Mouse (Mus musculus): ENCODE data around the gene Emp2. TPM values are rescaled to one million over a fixed set of nuclear protein-coding genes. Genes with fewer than 3 reads are reported as not detected.

The Emp2 gene
- total and polyA plus RNA-seq, 3 experiments = 0.09 TPM; not detected in 2

- Histone ChIP-seq H3K27me3 (replicated peaks) (no peaks in the 10 kb centered on the region), H3K4me1 (ENCODE audit: control insufficient read depth in 1 of 2, insufficient read depth in 2 of 2) (no peaks in the 10 kb centered on the region), H3K9ac (ENCODE audit: insufficient read depth, low read depth) (no peak overlapping the region), H3K4me3 (replicated peaks in 1 of 3; ENCODE audit: low read depth in 2 of 3, low read length in 2 of 3, poor library complexity in 1 of 3) (no peak overlapping the region), H3K79me2 (replicated peaks; ENCODE audit: control insufficient read depth, extremely low read depth, insufficient read depth, poor library complexity, severe bottlenecking) (no peaks in the 10 kb centered on the region), H3K36me3 (replicated peaks in 1 of 2; ENCODE audit: control insufficient read depth in 1 of 2, insufficient read depth in 1 of 2, low read length in 1 of 2) (no peaks in the 10 kb centered on the region), H3K9me3 (replicated peaks; ENCODE audit: low read length) (no peaks in the 10 kb centered on the region), H3K27ac (ENCODE audit: insufficient read depth, low read depth) (no peak overlapping the region), H3K4me2 (ENCODE audit: insufficient read depth, low read depth, poor library complexity, severe bottlenecking) (no peak overlapping the region)
- in situ Hi-C loops (cut with MboI; ENCODE audit: low pct_ligation_motif_present, low pct_unique_long_range_greater_than_20kb, low sequenced_read_pairs) = no loop called here
- dilution Hi-C loops (cut with MboI; ENCODE audit: extremely low pct_ligation_motif_present, extremely low pct_unique_long_range_greater_than_20kb, low sequenced_read_pairs) = no loop called here
- DNase-seq (ENCODE audit: extremely low read depth) = no peak
- TF ChIP-seq SIN3A (IDR thresholded peaks at IDR 0.05; ENCODE audit: low read length) (no peak), TBP (conservative IDR thresholded peaks at IDR 0.05; ENCODE audit: low read depth, low read length) (no peak), MAZ (IDR thresholded peaks at IDR 0.05; ENCODE audit: low read depth, low read length) (no peak), HCFC1 (IDR thresholded peaks at IDR 0.05; ENCODE audit: low read depth, low read length) (no peak), SMC3 (IDR thresholded peaks at IDR 0.05; ENCODE audit: low read depth, low read length) (no peak), ELF1 (IDR thresholded peaks at IDR 0.05; ENCODE audit: low read depth, low read length) (no peak), E2F4 (IDR thresholded peaks at IDR 0.05; ENCODE audit: insufficient replicate concordance, low read depth, low read length) (no peak), TCF12 (IDR thresholded peaks at IDR 0.05; ENCODE audit: low read depth, low read length) (no peak), NRF1 (IDR thresholded peaks at IDR 0.05; ENCODE audit: low read depth, low read length) (no peak), GABPA (IDR thresholded peaks at IDR 0.05; ENCODE audit: insufficient replicate concordance, low read depth, low read length) (no peak)
These were observed 35.7 kb upstream of the Emp2 start for GRCm38 (mm10) chr16:10349436-10349835.

DNA sequence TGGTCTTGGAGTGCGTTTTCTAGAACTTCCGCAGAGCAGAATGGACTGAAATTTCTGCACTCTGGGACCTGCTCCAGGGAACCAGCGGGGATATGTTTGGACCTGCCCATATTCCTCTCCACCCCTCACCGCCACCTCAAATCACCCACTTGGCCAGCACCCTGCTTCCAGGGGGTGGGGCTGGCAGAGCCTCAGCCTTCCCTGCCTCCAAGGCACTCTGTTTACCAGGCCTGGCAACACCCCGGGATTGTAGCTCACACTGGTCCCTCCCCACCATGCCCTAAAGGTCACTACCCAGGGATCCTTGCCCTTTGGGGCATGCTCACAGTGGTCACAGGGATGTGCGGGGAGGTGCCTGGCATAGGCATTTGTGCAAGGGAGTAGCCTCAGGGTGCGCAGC is 33.8 kb upstream of the Emp2 start:
- Histone ChIP-seq H3K4me2 (ENCODE audit: insufficient read depth, low read depth, poor library complexity, severe bottlenecking) (no peak overlapping the region), H3K9me3 (replicated peaks; ENCODE audit: low read length) (no peaks in the 10 kb centered on the region), H3K79me2 (replicated peaks; ENCODE audit: control insufficient read depth, extremely low read depth, insufficient read depth, poor library complexity, severe bottlenecking) (no peaks in the 10 kb centered on the region), H3K4me3 (replicated peaks in 1 of 3; ENCODE audit: low read depth in 2 of 3, low read length in 2 of 3, poor library complexity in 1 of 3) (no peak overlapping the region), H3K4me1 (ENCODE audit: control insufficient read depth in 1 of 2, insufficient read depth in 2 of 2) (no peaks in the 10 kb centered on the region), H3K36me3 (replicated peaks in 1 of 2; ENCODE audit: control insufficient read depth in 1 of 2, insufficient read depth in 1 of 2, low read length in 1 of 2) (no peaks in the 10 kb centered on the region), H3K9ac (ENCODE audit: insufficient read depth, low read depth) (no peak overlapping the region), H3K27me3 (replicated peaks) (peaks cover 1% of the 10 kb centered on the region), H3K27ac (ENCODE audit: insufficient read depth, low read depth) (no peak overlapping the region)
- TF ChIP-seq ZC3H11A (IDR thresholded peaks at IDR 0.05; ENCODE audit: low read depth, low read length) (no peak), PAX5 (IDR thresholded peaks at IDR 0.05; ENCODE audit: low read length) (no peak), ZKSCAN1 (IDR thresholded peaks at IDR 0.05; ENCODE audit: borderline replicate concordance, low read depth, low read length) (no peak), CHD2 (IDR thresholded peaks at IDR 0.05; ENCODE audit: low read length) (no peak), ZMIZ1 (IDR thresholded peaks at IDR 0.05; ENCODE audit: low read depth, low read length) (no peak), USF2 (conservative IDR thresholded peaks at IDR 0.05; ENCODE audit: low read depth, low read length) (no peak), IRF4 (IDR thresholded peaks at IDR 0.05; ENCODE audit: low read depth, low read length) (no peak), GABPA (IDR thresholded peaks at IDR 0.05; ENCODE audit: insufficient replicate concordance, low read depth, low read length) (no peak), MAX (IDR thresholded peaks at IDR 0.05; ENCODE audit: low read length) (no peak), TBP (conservative IDR thresholded peaks at IDR 0.05; ENCODE audit: low read depth, low read length) (no peak), NRF1 (IDR thresholded peaks at IDR 0.05; ENCODE audit: low read depth, low read length) (no peak)
- in situ Hi-C loops (cut with MboI; ENCODE audit: low pct_ligation_motif_present, low pct_unique_long_range_greater_than_20kb, low sequenced_read_pairs) (no loop called here), dilution Hi-C loops (cut with MboI; ENCODE audit: extremely low pct_ligation_motif_present, extremely low pct_unique_long_range_greater_than_20kb, low sequenced_read_pairs) (no loop called here)
- DNase-seq (ENCODE audit: extremely low read depth) = no peak
